Mouse (Mus musculus): ENCODE data around the gene Pald1.
A peak's percentile ranks its signal among the peaks of the same experiment; 100 is the strongest.

Pald1 gene

DNA sequence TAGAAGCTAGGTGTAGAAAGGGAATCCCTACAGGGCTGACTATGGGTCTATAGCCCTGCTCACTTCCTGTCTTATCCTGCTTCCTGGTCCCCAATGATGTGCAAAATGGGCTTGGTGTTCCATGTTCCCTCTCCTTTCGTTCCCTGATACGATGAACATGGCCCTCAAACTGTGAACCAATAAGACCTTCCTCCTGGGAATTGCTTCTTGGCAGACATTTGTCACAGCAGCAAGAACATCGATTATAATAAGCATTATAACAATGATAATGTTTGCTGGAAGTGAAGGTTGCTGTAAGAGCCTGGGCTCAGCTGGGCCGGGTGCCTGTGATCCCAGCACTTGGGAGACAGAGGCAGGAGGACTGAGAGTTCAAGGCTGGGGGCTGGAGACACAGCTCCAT, 99.0 kb downstream of the Pald1 start:
- DNase-seq (ENCODE audit: low read depth, low spot score) = no peak

DNA sequence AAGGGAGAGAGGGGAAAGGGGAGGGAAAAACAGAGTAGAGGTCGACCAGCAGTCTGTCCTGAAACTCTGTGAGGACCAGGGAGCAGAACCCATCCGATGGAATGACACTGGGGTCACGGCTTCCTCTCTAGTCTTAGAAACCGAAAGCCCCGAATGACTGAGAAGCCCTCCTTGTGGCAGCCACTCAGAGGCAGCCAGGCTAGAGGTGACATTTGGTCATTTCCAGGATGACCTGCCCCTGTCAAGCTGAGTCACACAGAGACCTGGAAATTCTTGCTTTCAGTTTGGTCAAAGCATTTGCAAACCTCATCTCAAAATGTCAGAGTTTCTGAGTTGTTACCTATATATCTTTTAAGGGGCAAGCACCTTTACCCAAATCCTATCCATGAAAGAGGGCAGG, 102.2 kb downstream of the Pald1 start:
- no peak for DNase-seq (ENCODE audit: low read depth, low spot score)

GRCm38 (mm10) chr10:61277918-61278674, 105.2 kb downstream of the Pald1 start:
- no peak for DNase-seq (ENCODE audit: low read depth, low spot score)

- no peak for DNase-seq (ENCODE audit: low read depth, low spot score)
These were observed 106.3 kb downstream of the Pald1 start for GRCm38 (mm10) chr10:61277051-61277450.

- peak; percentile 79 for DNase-seq (ENCODE audit: low read depth, low spot score)
These were observed 107.6 kb downstream of the Pald1 start for GRCm38 (mm10) chr10:61275669-61276110.

DNA sequence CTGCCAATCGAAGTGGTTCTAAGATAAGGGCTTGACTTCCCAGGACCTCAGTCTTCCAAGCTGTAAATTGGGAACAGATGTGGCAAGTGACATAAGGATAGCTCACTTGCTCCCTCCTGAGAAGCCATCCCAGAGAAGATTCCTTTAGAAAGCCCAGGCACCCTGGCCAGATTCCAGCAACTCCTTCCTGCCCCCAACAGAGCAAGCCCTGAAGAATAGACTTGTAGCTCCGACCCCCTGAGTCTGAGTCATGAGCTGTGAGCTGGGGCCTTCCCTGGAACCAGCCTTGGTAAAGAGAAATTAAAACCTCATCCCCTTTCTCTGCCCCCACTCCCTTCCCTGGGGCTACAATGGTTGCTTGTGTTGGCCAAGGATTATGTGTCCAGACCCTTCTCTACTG, 108.8 kb downstream of the Pald1 start:
- DNase-seq (ENCODE audit: low read depth, low spot score) = no peak

DNA sequence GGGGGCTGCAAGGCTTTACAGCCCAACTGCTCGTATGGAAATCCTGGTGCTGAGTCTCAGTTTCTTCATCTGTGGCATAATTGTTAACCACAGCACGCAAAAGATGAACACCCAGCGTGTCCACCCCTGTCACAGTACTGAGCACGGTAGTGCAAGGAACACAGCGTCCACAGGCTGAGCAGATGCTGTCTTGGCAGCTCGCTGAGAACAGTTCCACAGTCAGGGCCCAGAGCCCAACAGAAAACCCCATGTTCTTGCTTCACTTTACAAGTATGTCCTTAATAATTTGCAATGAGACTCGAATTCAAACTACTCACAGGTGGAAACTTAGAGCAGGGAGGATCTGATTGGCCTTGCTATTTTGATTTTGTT, 109.5 kb downstream of the Pald1 start:
- DNase-seq (ENCODE audit: low read depth, low spot score) = no peak

DNA sequence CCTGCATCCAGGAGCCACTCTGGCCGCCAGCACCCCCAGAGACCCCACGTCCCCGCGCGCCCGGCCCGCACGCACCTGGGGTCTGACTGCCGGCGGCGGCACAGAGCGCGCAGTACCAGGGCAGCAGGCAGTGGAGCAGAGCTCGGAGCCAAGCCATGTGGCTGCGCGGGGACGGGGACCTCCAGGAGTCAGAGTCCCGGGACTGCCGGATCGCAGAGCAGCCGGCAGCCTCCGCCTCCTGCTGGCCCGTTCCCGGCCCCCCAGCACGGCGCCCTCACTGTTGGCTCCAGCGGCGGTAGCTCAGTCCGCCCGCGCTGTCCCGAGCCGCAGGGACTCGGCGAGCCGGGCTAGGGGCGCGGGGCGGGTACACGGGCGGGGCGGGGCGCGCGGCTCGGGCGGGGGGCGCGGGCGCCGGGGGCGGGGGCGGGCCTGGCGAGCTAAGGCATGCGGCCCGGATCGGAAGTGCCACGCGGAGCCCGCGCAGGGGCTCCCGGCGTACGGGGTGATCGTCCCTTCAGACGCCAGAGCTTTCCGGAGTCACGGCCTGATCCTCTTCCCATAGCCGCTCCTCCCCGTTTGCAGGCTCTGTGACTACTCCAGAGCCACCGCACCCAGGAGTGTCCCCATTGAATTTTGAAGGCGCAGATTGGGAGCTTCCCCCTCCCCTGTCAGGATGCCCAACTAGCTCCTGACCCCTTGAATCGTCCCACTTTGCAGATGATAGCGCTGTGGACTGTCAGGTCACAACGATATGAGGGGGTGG, 110.1 kb downstream of the Pald1 start, which contains the start of gene Adamts14:
TSS of gene Adamts14 (minus strand) at position 358 of the 763 bp plus-strand sequence.
- peak; percentile 76 for DNase-seq (ENCODE audit: low read depth, low spot score)

DNA sequence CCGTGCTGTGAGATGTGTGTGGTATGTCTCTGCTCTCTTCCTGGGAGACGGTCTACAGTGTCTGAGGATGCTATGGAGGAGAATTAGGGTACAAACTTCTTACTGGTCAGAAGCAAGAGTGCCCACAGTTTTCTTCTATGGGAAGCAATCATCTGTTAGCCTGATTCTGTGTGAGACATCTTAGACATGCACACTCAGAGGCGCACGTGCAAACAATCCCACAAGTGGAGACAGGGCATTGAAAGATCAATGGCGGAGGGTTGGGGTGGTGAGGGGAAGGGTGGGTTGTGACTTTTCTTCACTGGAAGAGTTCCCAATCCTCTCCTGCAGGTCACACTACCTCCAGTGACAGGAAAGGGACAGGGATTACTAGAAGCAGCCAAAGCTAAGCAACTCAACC, 110.7 kb downstream of the Pald1 start:
- no peak for DNase-seq (ENCODE audit: low read depth, low spot score)

- DNase-seq (ENCODE audit: low read depth, low spot score) = no peak
These were observed 111.2 kb downstream of the Pald1 start for GRCm38 (mm10) chr10:61272089-61272626.
